Mouse (Mus musculus): Measurements from ENCODE around the gene Tdrkh. TPM values are rescaled to one million over a fixed set of nuclear protein-coding genes. Genes with fewer than 3 reads are reported as not detected.

Gene Tdrkh
- polyA plus RNA-seq, 1 experiment from 2014 or later: 45.8 TPM

DNA sequence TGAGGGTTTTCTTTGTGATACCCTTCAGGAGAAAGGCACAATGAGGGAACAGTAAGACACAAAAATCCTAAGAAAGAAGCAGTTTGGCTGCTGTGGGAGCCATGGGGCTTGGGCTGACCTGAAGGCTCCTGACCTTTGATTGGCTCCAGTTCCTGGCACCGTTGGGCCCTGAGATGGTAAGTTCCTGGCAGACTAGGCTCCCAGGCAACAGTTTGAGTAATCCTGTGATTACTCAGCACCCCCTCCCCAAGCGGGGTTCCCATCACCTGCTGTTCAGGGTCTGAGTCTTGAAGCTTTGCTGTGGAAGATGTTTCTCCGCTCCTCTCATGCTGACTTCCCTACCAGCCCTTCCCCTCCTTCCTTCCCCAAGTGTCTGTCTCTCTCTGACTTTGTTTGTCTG lies 29.6 kb upstream of the Tdrkh start:
- no peak for ATAC-seq (ENCODE audit: low FRiP score)
- no peak overlapping the region for H3K4me3 ChIP-seq (replicated peaks; ENCODE audit: low read length)
- no peaks in the 10 kb centered on the region for H3K4me1 ChIP-seq (replicated peaks; ENCODE audit: control insufficient read depth, insufficient read depth, low read length)
- no peak for DNase-seq (ENCODE audit: low spot score)
- H3K36me3 ChIP-seq (replicated peaks; ENCODE audit: control insufficient read depth, insufficient read depth): no peaks in the 10 kb centered on the region
- no peak overlapping the region for H3K27ac ChIP-seq
- no peaks in the 10 kb centered on the region for H3K27me3 ChIP-seq (ENCODE audit: control insufficient read depth, insufficient read depth, low read length)
- H3K9ac ChIP-seq: no peak overlapping the region
- no peak overlapping the region for H3K4me2 ChIP-seq (replicated peaks)
- H3K9me3 ChIP-seq (ENCODE audit: control insufficient read depth, low read length): no peaks in the 10 kb centered on the region
- WGBS: 88% methylated on average over 3 of the region's 3 CpGs

DNA sequence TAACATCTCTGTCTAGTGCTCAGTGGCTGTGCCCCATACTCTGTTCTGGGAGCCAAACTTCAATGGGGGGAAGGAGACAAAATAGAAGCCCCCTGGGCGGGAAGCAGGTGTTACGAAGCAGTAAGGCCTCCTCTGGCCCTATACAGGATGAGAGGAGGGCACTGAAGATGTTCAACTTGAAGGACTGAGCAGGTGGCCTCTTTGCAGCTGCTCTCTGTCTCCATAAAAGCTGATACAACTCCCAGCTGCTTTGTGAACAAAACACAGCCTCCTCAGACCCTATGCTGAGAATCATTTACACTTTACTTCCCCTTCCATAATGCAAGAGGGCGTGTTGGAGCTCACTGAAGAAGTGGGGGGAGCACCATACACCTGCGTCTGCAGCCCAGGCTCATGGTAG lies 26.4 kb upstream of the Tdrkh start:
- no peaks in the 10 kb centered on the region for H3K9me3 ChIP-seq (ENCODE audit: control insufficient read depth, low read length)
- no peaks in the 10 kb centered on the region for H3K36me3 ChIP-seq (replicated peaks; ENCODE audit: control insufficient read depth, insufficient read depth)
- ATAC-seq (ENCODE audit: low FRiP score) (no peak), DNase-seq (ENCODE audit: low spot score) (no peak)
- no peaks in the 10 kb centered on the region for H3K27me3 ChIP-seq (ENCODE audit: control insufficient read depth, insufficient read depth, low read length)
- no peak overlapping the region for H3K27ac ChIP-seq
- H3K4me3 ChIP-seq (replicated peaks; ENCODE audit: low read length): no peak overlapping the region
- no peaks in the 10 kb centered on the region for H3K4me1 ChIP-seq (replicated peaks; ENCODE audit: control insufficient read depth, insufficient read depth, low read length)
- 74% methylated on average over 4 of the region's 4 CpGs for WGBS
- no peak overlapping the region for H3K4me2 ChIP-seq (replicated peaks)
- H3K9ac ChIP-seq: no peak overlapping the region

DNA sequence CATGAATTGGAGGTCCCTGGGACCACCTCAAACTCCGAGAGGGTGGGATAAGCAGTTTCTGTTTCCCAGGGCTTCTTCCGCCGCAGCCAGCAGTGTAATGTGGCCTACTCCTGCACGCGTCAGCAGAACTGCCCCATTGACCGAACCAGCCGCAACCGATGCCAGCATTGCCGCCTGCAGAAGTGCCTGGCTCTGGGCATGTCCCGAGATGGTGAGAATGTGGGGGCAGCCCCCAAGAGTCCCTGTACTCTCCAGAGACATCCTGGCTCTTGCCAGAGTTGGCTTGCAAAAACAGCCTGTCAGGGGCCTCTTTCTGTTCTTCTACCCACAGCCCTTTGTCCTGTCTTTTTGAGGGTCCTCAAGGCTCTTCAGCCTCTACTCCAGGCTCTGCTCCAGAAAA lies 25.7 kb upstream of the Tdrkh start:
- no peaks in the 10 kb centered on the region for H3K9me3 ChIP-seq (ENCODE audit: control insufficient read depth, low read length)
- H3K36me3 ChIP-seq (replicated peaks; ENCODE audit: control insufficient read depth, insufficient read depth): no peaks in the 10 kb centered on the region
- no peak overlapping the region for H3K4me2 ChIP-seq (replicated peaks)
- H3K9ac ChIP-seq: no peak overlapping the region
- ATAC-seq (ENCODE audit: low FRiP score) (no peak), DNase-seq (ENCODE audit: low spot score) (no peak)
- WGBS: 93% methylated on average over 10 of the region's 10 CpGs
- no peaks in the 10 kb centered on the region for H3K4me1 ChIP-seq (replicated peaks; ENCODE audit: control insufficient read depth, insufficient read depth, low read length)
- no peaks in the 10 kb centered on the region for H3K27me3 ChIP-seq (ENCODE audit: control insufficient read depth, insufficient read depth, low read length)
- no peak overlapping the region for H3K4me3 ChIP-seq (replicated peaks; ENCODE audit: low read length)
- H3K27ac ChIP-seq: no peak overlapping the region

DNA sequence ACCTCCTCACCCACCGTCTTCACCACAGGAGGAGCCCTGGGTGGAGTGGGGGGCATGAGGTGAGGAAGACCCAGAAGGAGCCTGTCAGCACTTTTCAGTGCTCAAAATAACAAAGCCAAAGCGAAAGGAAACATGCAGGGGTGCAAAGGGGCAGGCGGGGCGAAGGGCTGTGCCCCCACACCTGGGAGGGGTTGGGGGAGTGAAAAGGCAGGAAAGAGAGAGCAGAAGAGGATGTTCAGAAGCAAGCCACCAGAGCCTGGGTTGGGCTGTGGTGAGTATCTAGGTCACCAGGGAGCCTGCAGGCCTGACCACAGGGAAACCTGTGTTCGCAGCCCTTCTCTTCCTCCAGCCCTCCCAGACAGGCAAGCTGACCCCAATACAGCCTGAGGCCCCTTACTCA lies 25.0 kb upstream of the Tdrkh start:
- no peak overlapping the region for H3K4me2 ChIP-seq (replicated peaks)
- no peaks in the 10 kb centered on the region for H3K27me3 ChIP-seq (ENCODE audit: control insufficient read depth, insufficient read depth, low read length)
- H3K4me1 ChIP-seq (replicated peaks; ENCODE audit: control insufficient read depth, insufficient read depth, low read length): no peaks in the 10 kb centered on the region
- no peak overlapping the region for H3K4me3 ChIP-seq (replicated peaks; ENCODE audit: low read length)
- no peak for ATAC-seq (ENCODE audit: low FRiP score)
- no peak overlapping the region for H3K9ac ChIP-seq
- no peak overlapping the region for H3K27ac ChIP-seq
- WGBS: 83% methylated on average over 5 of the region's 5 CpGs
- no peak for DNase-seq (ENCODE audit: low spot score)
- H3K36me3 ChIP-seq (replicated peaks; ENCODE audit: control insufficient read depth, insufficient read depth): no peaks in the 10 kb centered on the region
- H3K9me3 ChIP-seq (ENCODE audit: control insufficient read depth, low read length): no peaks in the 10 kb centered on the region

DNA sequence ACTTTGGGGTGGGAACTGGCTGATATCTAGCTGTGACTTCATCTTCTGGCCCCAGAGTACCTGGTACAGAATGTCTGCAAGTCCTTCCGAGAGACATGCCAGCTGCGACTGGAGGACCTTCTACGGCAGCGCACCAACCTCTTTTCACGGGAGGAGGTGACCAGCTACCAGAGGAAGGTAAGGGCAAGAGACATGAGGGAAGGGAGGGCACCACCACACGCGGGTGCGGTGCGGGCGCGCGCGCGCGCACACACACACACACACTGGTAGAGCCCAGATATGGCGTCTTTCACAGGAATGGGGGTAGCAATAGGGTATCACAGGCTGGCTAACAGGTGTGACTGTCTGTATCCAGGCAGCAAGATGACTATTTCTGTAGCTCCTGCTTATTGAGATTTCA lies 23.7 kb upstream of the Tdrkh start:
- H3K27ac ChIP-seq: no peak overlapping the region
- H3K4me3 ChIP-seq (replicated peaks; ENCODE audit: low read length): no peak overlapping the region
- no peaks in the 10 kb centered on the region for H3K4me1 ChIP-seq (replicated peaks; ENCODE audit: control insufficient read depth, insufficient read depth, low read length)
- no peaks in the 10 kb centered on the region for H3K36me3 ChIP-seq (replicated peaks; ENCODE audit: control insufficient read depth, insufficient read depth)
- no peaks in the 10 kb centered on the region for H3K9me3 ChIP-seq (ENCODE audit: control insufficient read depth, low read length)
- no peak for DNase-seq (ENCODE audit: low spot score)
- H3K9ac ChIP-seq: no peak overlapping the region
- WGBS: 96% methylated on average over 16 of the region's 16 CpGs
- no peak overlapping the region for H3K4me2 ChIP-seq (replicated peaks)
- H3K27me3 ChIP-seq (ENCODE audit: control insufficient read depth, insufficient read depth, low read length): no peaks in the 10 kb centered on the region
- no peak for ATAC-seq (ENCODE audit: low FRiP score)

DNA sequence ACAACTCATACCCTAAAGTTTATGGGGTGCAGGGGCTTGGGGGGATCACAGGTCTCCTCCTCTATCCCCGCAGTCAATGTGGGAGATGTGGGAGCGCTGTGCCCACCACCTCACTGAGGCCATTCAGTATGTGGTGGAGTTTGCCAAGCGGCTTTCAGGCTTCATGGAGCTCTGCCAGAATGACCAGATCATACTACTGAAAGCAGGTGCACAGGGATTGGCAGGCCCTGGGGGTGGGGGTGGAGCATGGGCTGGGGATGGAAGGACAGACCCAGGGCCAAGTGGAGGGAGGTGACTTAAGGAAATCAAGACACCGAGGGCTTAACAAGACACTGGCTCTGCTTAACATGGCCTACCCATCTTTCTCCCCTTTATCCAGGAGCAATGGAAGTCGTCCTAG lies 22.1 kb upstream of the Tdrkh start:
- no peak overlapping the region for H3K9ac ChIP-seq
- no peak overlapping the region for H3K4me3 ChIP-seq (replicated peaks; ENCODE audit: low read length)
- no peaks in the 10 kb centered on the region for H3K9me3 ChIP-seq (ENCODE audit: control insufficient read depth, low read length)
- ATAC-seq (ENCODE audit: low FRiP score) (no peak), DNase-seq (ENCODE audit: low spot score) (peak; percentile 16)
- no peaks in the 10 kb centered on the region for H3K27me3 ChIP-seq (ENCODE audit: control insufficient read depth, insufficient read depth, low read length)
- no peak overlapping the region for H3K27ac ChIP-seq
- no peaks in the 10 kb centered on the region for H3K36me3 ChIP-seq (replicated peaks; ENCODE audit: control insufficient read depth, insufficient read depth)
- 83% methylated on average over 5 of the region's 5 CpGs for WGBS
- no peaks in the 10 kb centered on the region for H3K4me1 ChIP-seq (replicated peaks; ENCODE audit: control insufficient read depth, insufficient read depth, low read length)
- H3K4me2 ChIP-seq (replicated peaks): no peak overlapping the region

DNA sequence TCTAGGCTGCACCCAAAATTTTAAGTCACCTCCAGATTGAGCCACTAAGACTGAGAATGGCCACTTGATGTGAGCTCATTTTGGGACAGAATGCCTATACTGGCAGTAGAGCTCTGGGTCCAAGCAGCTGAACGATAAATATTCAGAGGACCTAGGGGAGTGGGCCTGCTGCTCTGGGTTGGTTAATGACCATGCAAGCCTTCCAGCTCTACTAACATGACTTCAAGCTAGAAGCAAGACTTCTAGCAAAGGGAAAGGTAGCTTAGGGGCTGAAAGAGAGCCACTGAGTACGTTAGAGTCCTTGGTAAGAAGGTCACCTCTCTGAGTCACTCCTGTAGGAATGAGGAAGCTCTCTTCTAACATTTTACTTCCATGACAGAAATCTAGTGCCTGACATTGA lies 20.9 kb upstream of the Tdrkh start:
- no peak for ATAC-seq (ENCODE audit: low FRiP score)
- Histone ChIP-seq H3K27ac (no peak overlapping the region), H3K27me3 (ENCODE audit: control insufficient read depth, insufficient read depth, low read length) (peaks cover 4% of the 10 kb centered on the region; the same call in 1 of the 2 replicates), H3K36me3 (replicated peaks; ENCODE audit: control insufficient read depth, insufficient read depth) (no peaks in the 10 kb centered on the region), H3K4me2 (replicated peaks) (no peak overlapping the region), H3K9me3 (ENCODE audit: control insufficient read depth, low read length) (no peaks in the 10 kb centered on the region), H3K4me3 (replicated peaks; ENCODE audit: low read length) (no peak overlapping the region), H3K4me1 (replicated peaks; ENCODE audit: control insufficient read depth, insufficient read depth, low read length) (no peaks in the 10 kb centered on the region), H3K9ac (no peak overlapping the region)
- DNase-seq (ENCODE audit: low spot score): no peak
- 81% methylated on average over 2 of the region's 2 CpGs for WGBS

DNA sequence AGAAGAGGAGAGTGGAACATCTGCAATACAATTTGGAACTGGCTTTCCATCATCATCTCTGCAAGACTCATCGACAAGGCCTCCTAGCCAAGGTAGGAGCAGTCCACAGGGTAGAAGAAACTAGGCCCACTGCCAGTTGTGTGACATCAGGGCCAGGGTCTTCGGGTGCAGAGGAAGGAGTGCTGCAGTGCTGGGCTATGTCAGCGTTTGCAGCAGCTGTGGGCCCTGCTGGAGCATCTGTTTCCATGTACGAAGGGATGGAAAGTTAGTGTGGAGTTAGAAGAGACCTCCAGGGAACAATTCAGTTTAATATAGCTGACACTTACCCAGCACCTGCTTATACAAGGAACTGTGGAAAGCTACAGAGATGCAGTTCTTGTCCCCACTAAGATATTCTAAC lies 20.0 kb upstream of the Tdrkh start:
- Histone ChIP-seq H3K27ac (no peak overlapping the region), H3K9ac (no peak overlapping the region), H3K4me2 (replicated peaks) (no peak overlapping the region), H3K4me3 (replicated peaks; ENCODE audit: low read length) (no peak overlapping the region), H3K27me3 (ENCODE audit: control insufficient read depth, insufficient read depth, low read length) (peaks cover 10% of the 10 kb centered on the region; the same call in 1 of the 2 replicates), H3K36me3 (replicated peaks; ENCODE audit: control insufficient read depth, insufficient read depth) (no peaks in the 10 kb centered on the region), H3K4me1 (replicated peaks; ENCODE audit: control insufficient read depth, insufficient read depth, low read length) (no peaks in the 10 kb centered on the region), H3K9me3 (ENCODE audit: control insufficient read depth, low read length) (no peaks in the 10 kb centered on the region)
- DNase-seq (ENCODE audit: low spot score): no peak
- 60% methylated on average over 4 of the region's 4 CpGs for WGBS
- no peak for ATAC-seq (ENCODE audit: low FRiP score)

DNA sequence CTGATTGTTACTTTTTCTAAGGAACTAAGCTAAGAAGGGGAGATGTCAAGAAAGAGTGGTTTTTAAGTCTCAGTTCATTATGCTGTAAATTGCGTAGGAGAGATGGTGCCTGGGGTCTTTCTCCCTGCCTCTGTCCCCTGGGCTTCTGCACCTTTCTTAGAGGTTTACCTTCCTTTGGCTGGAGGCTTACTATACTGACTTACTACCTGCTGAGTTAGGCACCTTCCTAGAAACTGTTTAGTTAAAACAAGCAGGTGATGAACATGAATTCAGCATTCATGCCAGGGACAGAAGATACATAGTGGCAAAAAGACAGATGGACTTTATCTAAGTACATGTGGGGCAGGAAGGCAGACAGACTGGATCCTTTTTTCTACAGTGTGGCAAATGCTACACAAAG lies 16.7 kb upstream of the Tdrkh start:
- DNase-seq (ENCODE audit: low spot score): no peak
- Histone ChIP-seq H3K27ac (no peak overlapping the region), H3K4me1 (replicated peaks; ENCODE audit: control insufficient read depth, insufficient read depth, low read length) (peaks cover 5% of the 10 kb centered on the region), H3K36me3 (replicated peaks; ENCODE audit: control insufficient read depth, insufficient read depth) (no peaks in the 10 kb centered on the region), H3K27me3 (ENCODE audit: control insufficient read depth, insufficient read depth, low read length) (peaks cover 10% of the 10 kb centered on the region; the same call in 1 of the 2 replicates), H3K4me2 (replicated peaks) (no peak overlapping the region), H3K9me3 (ENCODE audit: control insufficient read depth, low read length) (no peaks in the 10 kb centered on the region), H3K9ac (no peak overlapping the region), H3K4me3 (replicated peaks; ENCODE audit: low read length) (no peak overlapping the region)
- 77% methylated on average over 1 of the region's 1 CpGs for WGBS
- no peak for ATAC-seq (ENCODE audit: low FRiP score)

DNA sequence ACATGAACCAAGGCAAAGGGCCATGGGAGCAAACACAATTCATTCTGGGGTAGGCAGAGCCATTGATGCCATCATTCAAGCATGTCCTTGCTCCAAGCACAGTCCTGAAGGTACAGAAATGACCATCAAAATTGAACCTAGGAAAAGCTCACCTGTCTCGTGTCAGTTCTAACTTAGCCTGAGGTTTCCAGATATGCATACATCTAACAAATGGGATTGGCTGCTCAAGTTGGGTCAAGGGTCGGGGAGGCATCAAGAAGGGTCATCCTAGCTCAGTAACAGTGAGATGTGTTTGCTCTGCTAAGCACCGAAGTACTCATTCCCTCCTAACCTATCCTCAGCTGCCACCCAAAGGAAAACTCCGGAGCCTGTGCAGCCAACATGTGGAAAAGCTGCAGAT lies 16.2 kb upstream of the Tdrkh start:
- no peak for DNase-seq (ENCODE audit: low spot score)
- Histone ChIP-seq H3K36me3 (replicated peaks; ENCODE audit: control insufficient read depth, insufficient read depth) (no peaks in the 10 kb centered on the region), H3K4me3 (replicated peaks; ENCODE audit: low read length) (no peak overlapping the region), H3K27ac (no peak overlapping the region), H3K4me1 (replicated peaks; ENCODE audit: control insufficient read depth, insufficient read depth, low read length) (peaks cover 5% of the 10 kb centered on the region), H3K9me3 (ENCODE audit: control insufficient read depth, low read length) (no peaks in the 10 kb centered on the region), H3K27me3 (ENCODE audit: control insufficient read depth, insufficient read depth, low read length) (peaks cover 10% of the 10 kb centered on the region; the same call in 1 of the 2 replicates), H3K9ac (no peak overlapping the region), H3K4me2 (replicated peaks) (no peak overlapping the region)
- 87% methylated on average over 4 of the region's 4 CpGs for WGBS
- ATAC-seq (ENCODE audit: low FRiP score): no peak

Data from hindbrain, embryonic 14.5 days (tissue).